Mouse (Mus musculus): ENCODE results near the gene Mtnr1b.

DNA sequence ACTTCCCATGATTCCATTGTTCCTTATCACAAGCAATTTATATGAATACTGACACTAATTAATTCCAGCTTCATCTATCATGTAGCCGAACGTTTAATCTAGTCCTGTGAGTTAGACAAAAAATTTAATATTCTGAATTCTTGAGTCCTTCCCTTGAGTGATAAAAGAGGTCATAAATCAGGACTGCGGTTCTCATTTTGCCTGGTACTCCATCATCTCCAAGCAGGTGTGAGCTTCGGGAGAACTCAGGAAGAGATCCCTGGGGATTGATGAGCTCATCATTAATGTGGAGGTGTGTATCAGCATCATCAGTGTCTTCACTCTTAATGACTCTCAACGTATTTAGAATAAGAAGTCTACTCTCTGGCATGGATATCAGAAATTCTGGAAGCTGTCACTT is 74.0 kb downstream of the Mtnr1b start:
- TF ChIP-seq GATA1 (IDR thresholded peaks at IDR 0.05; ENCODE audit: borderline replicate concordance, low read length) = no peak
- no peak for TF ChIP-seq FLI1 (IDR thresholded peaks at IDR 0.05; ENCODE audit: low read length)
